Mouse (Mus musculus) megakaryocyte, embryonic 14.5 days (primary cell): ENCODE results near the gene Lefty2. TPM values are rescaled to one million over a fixed set of nuclear protein-coding genes. Genes with fewer than 3 reads are reported as not detected.
A peak's percentile ranks its signal among the peaks of the same experiment; 100 is the strongest.
"Not testable (repeated sequence)": the region's sequence is repeated elsewhere in the genome, so short reads cannot be mapped to it uniquely, and the experiment has no call there.

Source experiments
- H3K27me3 ChIP-seq: replicated peaks from 2 replicates; pipeline ENCODE3; 2012; ENCODE audit warnings: inconsistent platforms
- H3K36me3 ChIP-seq: replicated peaks from 2 replicates; pipeline ENCODE3; 2012; ENCODE audit warnings: low read length, inconsistent platforms, mixed read lengths
- H3K4me1 ChIP-seq: 2 replicates; pipeline ENCODE4 v1.6.1; 2012; ENCODE audit warnings: inconsistent platforms
- H3K4me3 ChIP-seq: replicated peaks from 2 replicates; pipeline ENCODE3; 2012; ENCODE audit warnings: moderate library complexity, mild to moderate bottlenecking, inconsistent platforms
- H3K9me3 ChIP-seq: 2 replicates; pipeline ENCODE4 v1.6.1; 2012; ENCODE audit warnings: inconsistent platforms
- FLI1 ChIP-seq: IDR thresholded peaks from 2 replicates; pipeline ENCODE4 v1.6.1; 2012; ENCODE audit warnings: low read length, inconsistent platforms, mixed read lengths
- GATA1 ChIP-seq: IDR thresholded peaks from 3 replicates; pipeline ENCODE4 v1.6.1; 2012; ENCODE audit warnings: mixed read lengths, low read length, inconsistent platforms, borderline replicate concordance
- polyA plus RNA-seq: library from polyadenylated mRNA; stranded (reverse); fragments of >175 nt; gene quantifications from 2 replicates; pipeline ENCODE4 v1.2.3, GENCODE M21; 2012; ENCODE audit warnings: low replicate concordance; ENCODE audit not compliant: insufficient read depth

Lefty2 gene
- polyA plus RNA-seq, 1 experiment = not detected

DNA sequence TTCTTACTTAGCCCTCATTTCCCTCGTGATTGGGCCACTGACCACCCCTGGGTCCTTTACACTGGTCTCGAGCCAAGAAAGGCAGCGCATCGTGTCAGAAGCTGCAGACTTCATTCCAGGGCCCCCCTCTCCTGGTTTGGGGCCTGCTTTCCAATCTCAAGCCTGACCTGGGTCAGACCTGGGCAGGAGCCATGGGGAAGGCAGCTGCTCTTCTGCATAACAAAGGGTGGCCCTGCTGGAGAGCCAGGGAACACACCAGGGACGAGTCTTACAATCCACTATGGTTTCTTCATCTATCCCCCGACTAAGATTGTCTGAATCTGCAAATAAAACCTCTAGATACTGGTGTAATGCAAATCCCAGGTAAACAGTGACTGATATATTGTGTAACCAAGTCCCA is 40.8 kb downstream of the Lefty2 start:
- TF ChIP-seq FLI1 (no peak), GATA1 (no peak)
- H3K4me1 ChIP-seq = peaks cover 5% of the 10 kb centered on the region; the same call in 1 of the 2 replicates
- no peaks in the 10 kb centered on the region for H3K36me3 ChIP-seq
- no peak overlapping the region for H3K4me3 ChIP-seq
- no peaks in the 10 kb centered on the region for H3K9me3 ChIP-seq
- peaks cover 61% of the 10 kb centered on the region for H3K27me3 ChIP-seq

DNA sequence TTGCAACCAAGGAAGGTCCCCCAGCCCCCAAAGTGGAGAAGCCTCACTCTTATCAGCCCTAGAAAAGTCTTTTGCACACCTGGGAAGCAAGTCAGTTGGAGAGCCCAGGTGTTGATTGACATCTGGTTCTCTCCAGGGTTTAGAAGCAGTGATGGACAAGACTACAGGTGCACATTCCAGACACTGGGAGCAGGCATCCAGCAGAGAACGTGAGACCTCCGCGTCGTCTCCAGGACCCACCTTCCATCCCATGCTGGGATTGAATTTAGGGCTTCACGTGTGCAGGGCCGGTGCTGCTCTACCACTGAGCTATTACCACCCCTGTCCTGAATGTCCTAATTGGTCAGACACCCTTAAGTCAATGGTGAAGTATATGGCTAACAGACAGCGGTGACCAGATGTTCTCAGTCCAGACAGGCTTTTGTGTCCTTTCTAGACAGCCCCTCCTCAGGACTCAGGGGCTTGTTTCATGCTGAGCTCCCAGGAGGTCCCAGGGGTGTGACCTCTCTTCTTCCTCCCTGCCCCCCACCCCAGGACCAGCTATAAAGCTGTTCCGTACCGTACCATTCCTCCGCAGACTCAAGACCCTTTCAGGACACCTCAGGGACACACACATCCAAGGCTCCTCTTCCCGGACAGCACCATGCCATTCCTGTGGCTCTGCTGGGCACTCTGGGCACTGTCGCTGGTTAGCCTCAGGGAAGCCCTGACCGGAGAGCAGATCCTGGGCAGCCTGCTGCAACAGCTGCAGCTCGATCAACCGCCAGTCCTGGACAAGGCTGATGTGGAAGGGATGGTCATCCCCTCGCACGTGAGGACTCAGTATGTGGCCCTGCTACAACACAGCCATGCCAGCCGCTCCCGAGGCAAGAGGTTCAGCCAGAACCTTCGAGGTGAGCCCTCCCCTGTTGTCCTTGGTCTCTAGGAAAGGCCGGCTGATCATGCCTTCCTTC is 41.8 kb downstream of the Lefty2 start, which contains the start of gene Lefty1:
Gene Lefty1, plus strand, starts transcription at position 556 of the 953 bp plus-strand sequence.
- Histone ChIP-seq H3K27me3 (peaks cover 57% of the 10 kb centered on the region), H3K4me3 (no peak within 1 kb of the TSS), H3K9me3 (no peaks in the 10 kb centered on the region), H3K4me1 (peaks cover 5% of the 10 kb centered on the region; the same call in 1 of the 2 replicates), H3K36me3 (no peaks in the 10 kb centered on the region)
- no peak for TF ChIP-seq GATA1
- no peak for TF ChIP-seq FLI1

DNA sequence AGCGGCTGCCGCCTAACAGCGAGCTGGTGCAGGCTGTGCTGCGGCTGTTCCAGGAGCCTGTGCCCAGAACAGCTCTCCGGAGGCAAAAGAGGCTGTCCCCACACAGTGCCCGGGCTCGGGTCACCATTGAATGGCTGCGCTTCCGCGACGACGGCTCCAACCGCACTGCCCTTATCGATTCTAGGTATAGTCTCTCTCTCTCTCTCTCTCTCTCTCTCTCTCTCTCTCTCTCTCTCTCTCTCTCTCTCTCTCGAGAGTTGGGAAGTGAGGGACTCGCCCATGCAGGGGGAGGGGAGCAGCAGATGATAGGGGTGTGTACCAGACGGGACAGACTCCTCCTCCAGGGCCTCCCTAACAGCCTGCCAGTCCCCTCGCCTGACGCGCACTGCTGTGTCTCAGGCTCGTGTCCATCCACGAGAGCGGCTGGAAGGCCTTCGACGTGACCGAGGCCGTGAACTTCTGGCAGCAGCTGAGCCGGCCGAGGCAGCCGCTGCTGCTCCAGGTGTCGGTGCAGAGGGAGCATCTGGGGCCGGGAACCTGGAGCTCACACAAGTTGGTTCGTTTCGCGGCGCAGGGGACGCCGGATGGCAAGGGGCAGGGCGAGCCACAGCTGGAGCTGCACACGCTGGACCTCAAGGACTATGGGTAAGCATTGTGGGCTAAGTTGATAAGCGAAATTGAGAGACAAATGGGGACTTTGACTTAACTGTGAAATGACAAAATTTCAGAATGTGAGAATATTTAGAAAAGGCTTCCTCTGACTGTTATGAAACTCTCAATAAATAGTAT is 43.9 kb downstream of the Lefty2 start:
- peaks cover 17% of the 10 kb centered on the region for H3K4me1 ChIP-seq
- not testable (repeated sequence) for H3K36me3 ChIP-seq

DNA sequence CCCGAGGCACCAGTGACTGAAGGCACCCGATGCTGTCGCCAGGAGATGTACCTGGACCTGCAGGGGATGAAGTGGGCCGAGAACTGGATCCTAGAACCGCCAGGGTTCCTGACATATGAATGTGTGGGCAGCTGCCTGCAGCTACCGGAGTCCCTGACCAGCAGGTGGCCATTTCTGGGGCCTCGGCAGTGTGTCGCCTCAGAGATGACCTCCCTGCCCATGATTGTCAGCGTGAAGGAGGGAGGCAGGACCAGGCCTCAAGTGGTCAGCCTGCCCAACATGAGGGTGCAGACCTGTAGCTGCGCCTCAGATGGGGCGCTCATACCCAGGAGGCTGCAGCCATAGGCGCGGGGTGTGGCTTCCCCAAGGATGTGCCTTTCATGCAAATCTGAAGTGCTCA is 44.7 kb downstream of the Lefty2 start:
- H3K27me3 ChIP-seq = peaks cover 43% of the 10 kb centered on the region

More for the DNA sequence above, 43.9 kb downstream of the Lefty2 start:
- H3K27me3 ChIP-seq = peaks cover 45% of the 10 kb centered on the region
- not testable (repeated sequence) for H3K4me3 ChIP-seq, H3K9me3 ChIP-seq

DNA sequence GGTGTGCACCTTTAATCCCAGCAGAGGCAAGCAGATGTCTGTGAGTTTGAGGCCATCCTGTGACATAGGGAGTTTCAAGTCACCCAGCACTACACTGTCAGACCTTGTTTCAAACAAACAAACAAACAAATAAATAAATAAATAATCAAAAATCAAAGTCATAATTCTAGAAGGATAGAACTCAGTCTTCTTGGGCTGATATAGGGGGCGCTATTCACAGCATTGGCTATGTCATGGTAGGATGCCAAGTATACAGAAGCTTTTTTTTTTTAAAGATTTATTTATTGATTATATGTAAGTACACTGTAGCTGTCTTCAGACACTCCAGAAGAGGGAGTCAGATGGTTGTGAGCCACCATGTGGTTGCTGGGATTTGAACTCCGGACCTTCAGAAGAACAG is 45.9 kb downstream of the Lefty2 start:
- H3K4me1 ChIP-seq = peaks cover 31% of the 10 kb centered on the region
- H3K9me3 ChIP-seq, H3K36me3 ChIP-seq, H3K4me3 ChIP-seq: not testable (repeated sequence)
- peaks cover 32% of the 10 kb centered on the region for H3K27me3 ChIP-seq

More for the DNA sequence above, 44.7 kb downstream of the Lefty2 start:
- H3K9me3 ChIP-seq, H3K36me3 ChIP-seq, H3K4me3 ChIP-seq: not testable (repeated sequence)
- peaks cover 20% of the 10 kb centered on the region for H3K4me1 ChIP-seq

DNA sequence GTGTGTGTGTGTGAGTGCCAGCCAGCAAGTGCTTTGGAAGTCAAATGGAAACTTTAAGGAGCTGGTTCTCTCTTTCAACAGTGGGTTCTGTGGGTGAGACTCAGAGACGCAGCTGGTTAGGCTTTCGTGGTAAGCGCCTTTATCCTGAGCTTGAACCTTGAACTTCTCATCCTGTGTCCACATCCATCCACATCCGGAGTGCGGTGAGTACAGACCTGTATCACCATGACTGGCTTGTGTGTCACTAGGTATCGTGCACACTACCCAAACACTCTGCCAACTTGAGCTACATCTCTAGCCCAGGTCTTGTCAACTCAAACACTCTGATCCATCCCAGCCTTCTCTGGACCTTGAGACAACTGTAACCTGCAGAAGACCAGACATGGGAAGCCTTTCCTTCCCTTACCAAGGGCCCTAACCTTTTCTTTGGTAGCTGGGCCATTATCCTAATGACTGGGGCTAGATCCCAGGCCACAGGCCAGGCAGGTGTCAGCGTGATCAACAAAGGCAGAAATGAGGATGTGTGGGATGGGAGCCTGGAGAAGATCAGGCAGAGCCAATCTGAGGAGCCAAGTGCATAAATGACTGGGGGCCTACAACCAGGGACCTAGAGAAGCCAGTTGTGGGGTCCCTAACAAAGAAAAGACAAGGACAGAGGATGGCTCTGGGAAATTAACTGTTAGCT is 48.0 kb downstream of the Lefty2 start:
- H3K4me1 ChIP-seq = peaks cover 48% of the 10 kb centered on the region
- TF ChIP-seq GATA1 = no peak
- TF ChIP-seq FLI1 = no peak
- peak overlapping the region; percentile 99 for H3K4me3 ChIP-seq
- no peaks in the 10 kb centered on the region for H3K9me3 ChIP-seq
- H3K36me3 ChIP-seq = peaks cover under 1% of the 10 kb centered on the region
- peaks cover 11% of the 10 kb centered on the region for H3K27me3 ChIP-seq

DNA sequence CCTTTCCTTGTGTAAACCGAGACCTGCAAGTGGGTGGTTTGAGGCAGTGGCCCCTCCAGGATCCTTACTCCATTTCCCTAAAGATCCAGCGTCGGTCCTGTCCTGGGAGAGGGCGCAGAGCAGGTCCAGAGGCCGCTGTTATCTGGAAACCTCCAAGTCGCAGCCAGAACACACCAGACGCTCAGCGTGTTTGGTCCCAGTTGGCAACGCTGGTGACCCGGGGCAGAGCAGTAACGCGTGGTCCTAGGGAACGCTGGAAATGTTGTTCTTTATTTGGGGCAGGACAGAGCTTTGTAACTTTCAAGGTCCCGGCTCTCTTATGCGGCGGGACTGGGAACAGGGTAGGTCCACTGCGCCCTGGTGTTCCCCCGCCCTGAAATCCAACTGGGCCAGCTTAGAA is 48.8 kb downstream of the Lefty2 start:
- TF ChIP-seq FLI1 (no peak), GATA1 (no peak)
- peaks cover 9% of the 10 kb centered on the region for H3K36me3 ChIP-seq
- no peaks in the 10 kb centered on the region for H3K9me3 ChIP-seq
- H3K4me3 ChIP-seq = peak overlapping the region; percentile 99
- H3K27me3 ChIP-seq = peaks cover 5% of the 10 kb centered on the region
- peaks cover 56% of the 10 kb centered on the region for H3K4me1 ChIP-seq

DNA sequence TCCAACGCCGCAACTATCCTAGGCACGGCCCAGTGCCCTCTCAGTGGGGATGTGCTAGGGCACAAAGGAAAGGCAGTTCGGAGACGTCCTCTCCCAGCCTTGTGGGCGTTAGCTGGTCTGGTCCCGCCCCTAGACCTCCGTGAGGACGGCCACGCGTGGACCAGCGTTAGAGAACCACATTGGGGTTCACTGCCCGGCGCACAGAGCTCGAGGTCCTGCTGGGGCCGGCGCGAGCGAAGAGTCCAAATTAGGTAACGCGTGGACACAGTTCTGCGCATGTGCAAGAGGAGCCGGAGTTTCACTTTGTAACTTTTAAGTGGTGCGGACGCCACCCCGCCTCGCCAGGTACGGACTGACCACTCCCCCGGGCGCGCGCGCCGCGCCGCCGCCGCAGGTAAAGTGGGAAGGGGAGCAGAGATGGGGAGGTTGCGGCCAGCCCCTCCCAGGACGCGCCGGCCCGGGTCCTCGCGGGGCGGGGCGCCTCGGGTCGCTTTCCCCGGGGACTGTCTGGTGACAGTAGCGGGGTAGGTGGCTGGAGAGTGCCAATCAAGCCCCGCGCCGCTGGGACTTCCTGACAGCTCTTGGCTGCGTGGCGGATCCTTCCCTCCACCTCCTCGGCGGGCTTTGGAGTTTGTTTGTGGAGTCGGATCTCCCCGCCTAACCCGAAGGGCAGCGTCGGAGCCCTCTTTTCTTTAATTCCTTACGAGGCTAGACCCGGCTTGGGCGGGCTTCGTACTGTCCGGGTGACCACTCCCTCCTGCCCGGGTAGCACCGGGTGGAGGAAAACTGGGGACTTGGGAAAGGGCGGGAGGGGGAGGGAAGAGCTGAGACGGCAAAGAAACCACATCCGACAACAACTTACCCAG is 49.5 kb downstream of the Lefty2 start, which contains the start of gene Tmem63a:
Gene Tmem63a, plus strand, starts transcription at position 179 of the 866 bp plus-strand sequence.
- H3K36me3 ChIP-seq = peaks cover 15% of the 10 kb centered on the region
- peaks cover 5% of the 10 kb centered on the region for H3K27me3 ChIP-seq
- peak within 1 kb of the TSS; percentile 99 for H3K4me3 ChIP-seq
- TF ChIP-seq GATA1 (no peak), FLI1 (no peak)
- peaks cover 59% of the 10 kb centered on the region for H3K4me1 ChIP-seq
- no peaks in the 10 kb centered on the region for H3K9me3 ChIP-seq
